Mouse (Mus musculus) liver, postnatal 0 days (tissue): Measurements from ENCODE around the gene Asb8.

Experiments used
- CTCF ChIP-seq: sonication (generic); IDR thresholded peaks from 2 replicates; pipeline ENCODE4 v1.5.1; 2016; ENCODE audit warnings: antibody characterized with exemption, low read depth
- EP300 ChIP-seq: IDR thresholded peaks from 2 replicates; pipeline ENCODE4 v1.6.1; 2016; ENCODE audit warnings: antibody characterized with exemption, low read depth, mild to moderate bottlenecking

DNA sequence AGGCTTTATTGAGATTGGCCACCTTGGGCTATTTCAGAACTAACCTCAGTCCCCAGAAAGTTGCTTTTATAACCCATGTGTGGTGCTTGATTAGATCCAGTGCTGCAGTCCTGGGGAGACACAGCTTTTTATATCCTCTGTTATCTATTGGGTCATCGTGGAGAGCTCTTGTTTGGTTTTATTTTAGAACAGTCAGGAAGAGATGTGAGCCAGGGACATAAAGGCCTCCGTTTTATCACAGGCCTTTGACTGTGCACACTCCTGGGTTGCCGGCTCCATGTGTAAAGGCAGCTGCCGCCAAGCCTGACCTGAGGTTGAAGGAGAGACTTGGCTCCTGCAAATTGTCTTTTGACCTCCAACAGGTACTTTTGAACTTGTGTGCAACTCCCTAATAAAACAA, 2.9 kb downstream of the Asb8 start:
- no peak for TF ChIP-seq CTCF
- no peak for TF ChIP-seq EP300
